Mouse (Mus musculus) bone marrow macrophage, adult 2 months (primary cell): ENCODE measurements around the gene Vsig8. TPM values are rescaled to one million over a fixed set of nuclear protein-coding genes. Genes with fewer than 3 reads are reported as not detected.

Experiments used
- H3K27ac ChIP-seq: 2 replicates; pipeline ENCODE4 v1.5.1; 2012; ENCODE audit warnings: low read depth, low read length; ENCODE audit not compliant: insufficient read depth
- H3K4me1 ChIP-seq: 2 replicates; pipeline ENCODE4 v1.6.1; 2012; ENCODE audit warnings: low read length; ENCODE audit not compliant: control insufficient read depth, insufficient read depth
- H3K4me3 ChIP-seq: 2 replicates; pipeline ENCODE4 v1.5.1; 2012; ENCODE audit warnings: mild to moderate bottlenecking, low read length, moderate library complexity; ENCODE audit not compliant: insufficient read depth
- CTCF ChIP-seq: IDR thresholded peaks from 2 replicates; pipeline ENCODE4 v1.5.1; 2012; ENCODE audit warnings: low read depth, mild to moderate bottlenecking, low read length, moderate library complexity
- POLR2A ChIP-seq: IDR thresholded peaks from 2 replicates; pipeline ENCODE4 v1.6.1; 2012; ENCODE audit warnings: mild to moderate bottlenecking, low read depth, low read length, borderline replicate concordance
- polyA plus RNA-seq: library from polyadenylated mRNA; stranded (reverse); fragments of >200 nt; gene quantifications from 2 replicates; pipeline ENCODE4 v1.2.4, GENCODE M21; 2012; ENCODE audit not compliant: missing spikeins, insufficient read depth, insufficient read length

The Vsig8 gene
- polyA plus RNA-seq, 1 experiment, result not detected

DNA sequence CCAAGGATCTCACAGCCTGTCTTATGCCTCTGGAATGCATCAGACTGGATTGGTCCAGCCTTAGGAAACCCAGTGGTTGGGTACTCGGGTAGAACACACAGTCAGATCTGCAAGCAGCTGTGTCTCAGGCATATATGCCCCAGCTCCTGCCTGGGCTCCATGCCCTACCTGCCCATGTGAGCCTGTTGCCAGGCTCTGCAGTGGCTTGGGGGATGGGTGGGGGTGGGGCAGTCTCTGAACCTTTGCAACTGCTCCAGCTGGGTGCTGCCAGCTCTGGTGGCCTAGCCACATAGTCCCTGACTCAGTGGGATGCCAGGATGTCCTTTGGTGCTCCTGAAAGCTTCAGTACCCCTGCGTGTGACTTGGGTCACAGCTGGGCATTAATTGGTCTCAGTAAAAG is 6.4 kb upstream of the Vsig8 start:
- Histone ChIP-seq H3K4me3 (peak overlapping the region; percentile 89), H3K4me1 (peaks cover 59% of the 10 kb centered on the region), H3K27ac (no peak overlapping the region)
- TF ChIP-seq CTCF (no peak), POLR2A (no peak)

DNA sequence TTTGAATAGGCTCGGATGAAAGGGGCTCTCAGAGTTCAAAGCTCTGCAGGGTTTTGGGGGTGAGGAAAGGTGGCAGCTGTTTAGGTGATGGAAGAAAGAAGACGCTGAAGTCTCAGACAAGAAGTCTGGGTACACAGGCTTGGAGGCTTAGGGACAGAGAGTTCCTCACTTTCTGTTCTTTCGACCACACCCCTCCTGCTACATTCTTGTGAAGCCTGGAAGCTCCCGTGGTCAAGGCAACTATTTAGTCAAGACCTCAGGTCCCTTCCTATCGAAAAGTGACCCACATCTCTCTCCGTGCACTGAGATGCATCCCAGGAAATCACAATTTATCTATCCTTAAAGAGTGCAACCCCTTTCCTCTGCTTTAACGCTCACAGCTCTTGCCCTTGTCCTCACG is 6.0 kb upstream of the Vsig8 start:
- Histone ChIP-seq H3K27ac (peak overlapping the region; percentile 44; the same call in 1 of the 2 replicates), H3K4me3 (peak overlapping the region; percentile 89)
- TF ChIP-seq CTCF (no peak), POLR2A (no peak)

DNA sequence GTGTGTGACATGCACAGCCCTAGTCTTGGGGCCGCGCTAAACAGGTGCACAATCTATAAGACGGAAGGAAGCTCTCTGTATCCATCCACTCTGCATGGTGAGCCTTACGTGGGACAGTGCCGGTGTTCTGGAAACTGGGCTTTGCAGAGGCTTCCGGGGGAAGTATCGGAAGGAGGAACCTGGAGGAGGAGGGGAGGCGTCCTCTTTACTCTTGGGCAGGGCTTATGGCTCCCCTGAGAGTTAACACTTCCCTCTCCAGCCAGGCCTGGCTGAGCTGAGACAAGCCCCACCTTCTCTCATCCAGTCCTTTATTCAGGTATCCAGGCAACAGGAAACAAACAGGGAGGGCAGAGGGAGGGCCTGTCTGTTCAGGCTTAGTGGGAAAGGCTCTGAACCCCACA is 5.2 kb upstream of the Vsig8 start:
- Histone ChIP-seq H3K4me3 (peak overlapping the region; percentile 89), H3K27ac (peak overlapping the region; percentile 44), H3K4me1 (peaks cover 65% of the 10 kb centered on the region)
- TF ChIP-seq CTCF (no peak), POLR2A (no peak)

More for the DNA sequence above, 6.0 kb upstream of the Vsig8 start:
- H3K4me1 ChIP-seq, result peaks cover 59% of the 10 kb centered on the region

DNA sequence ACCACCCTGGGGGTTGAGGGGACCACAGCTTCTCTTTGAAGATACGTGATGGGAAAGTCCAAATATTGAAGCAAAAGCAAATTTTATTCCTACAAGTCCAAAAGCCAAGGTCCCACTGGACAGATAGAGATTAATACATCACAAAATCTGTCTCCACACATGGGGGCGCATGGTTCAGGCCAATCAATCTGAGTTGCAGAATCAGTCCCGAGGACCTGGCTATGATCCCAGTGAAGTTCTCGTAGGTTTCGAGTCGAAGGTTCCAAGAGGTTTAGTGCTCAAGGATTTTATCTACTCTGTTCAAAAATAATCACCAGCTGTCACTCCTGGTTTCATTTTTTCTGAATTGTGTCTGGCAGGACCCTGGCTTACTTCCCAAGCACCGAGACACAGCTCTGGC is 4.7 kb upstream of the Vsig8 start:
- Histone ChIP-seq H3K4me1 (peaks cover 64% of the 10 kb centered on the region), H3K27ac (no peak overlapping the region), H3K4me3 (no peak overlapping the region)
- TF ChIP-seq POLR2A (no peak), CTCF (no peak)

DNA sequence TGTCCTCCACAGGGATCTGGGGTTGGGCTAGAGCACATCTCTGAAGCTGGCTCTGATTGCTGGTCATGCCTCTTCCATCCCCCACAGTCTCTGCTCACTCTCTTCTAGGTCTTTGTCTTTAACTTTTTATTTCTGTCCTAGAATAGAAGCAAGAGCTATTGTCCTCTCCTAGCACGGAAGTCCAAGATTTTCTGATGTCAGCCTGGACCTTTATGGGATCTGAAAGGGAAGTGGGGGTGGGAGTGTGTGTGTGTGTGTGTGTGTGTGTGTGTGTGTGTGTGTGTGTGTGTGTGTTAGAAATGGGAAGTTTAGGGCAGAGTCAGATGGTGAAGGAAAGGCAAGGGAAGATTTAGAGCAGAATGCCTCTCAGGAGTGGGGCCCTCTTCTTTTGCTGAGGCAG is 3.1 kb upstream of the Vsig8 start:
- TF ChIP-seq POLR2A (no peak), CTCF (no peak)
- Histone ChIP-seq H3K27ac (peak overlapping the region; percentile 61), H3K4me1 (peaks cover 52% of the 10 kb centered on the region), H3K4me3 (no peak overlapping the region)

DNA sequence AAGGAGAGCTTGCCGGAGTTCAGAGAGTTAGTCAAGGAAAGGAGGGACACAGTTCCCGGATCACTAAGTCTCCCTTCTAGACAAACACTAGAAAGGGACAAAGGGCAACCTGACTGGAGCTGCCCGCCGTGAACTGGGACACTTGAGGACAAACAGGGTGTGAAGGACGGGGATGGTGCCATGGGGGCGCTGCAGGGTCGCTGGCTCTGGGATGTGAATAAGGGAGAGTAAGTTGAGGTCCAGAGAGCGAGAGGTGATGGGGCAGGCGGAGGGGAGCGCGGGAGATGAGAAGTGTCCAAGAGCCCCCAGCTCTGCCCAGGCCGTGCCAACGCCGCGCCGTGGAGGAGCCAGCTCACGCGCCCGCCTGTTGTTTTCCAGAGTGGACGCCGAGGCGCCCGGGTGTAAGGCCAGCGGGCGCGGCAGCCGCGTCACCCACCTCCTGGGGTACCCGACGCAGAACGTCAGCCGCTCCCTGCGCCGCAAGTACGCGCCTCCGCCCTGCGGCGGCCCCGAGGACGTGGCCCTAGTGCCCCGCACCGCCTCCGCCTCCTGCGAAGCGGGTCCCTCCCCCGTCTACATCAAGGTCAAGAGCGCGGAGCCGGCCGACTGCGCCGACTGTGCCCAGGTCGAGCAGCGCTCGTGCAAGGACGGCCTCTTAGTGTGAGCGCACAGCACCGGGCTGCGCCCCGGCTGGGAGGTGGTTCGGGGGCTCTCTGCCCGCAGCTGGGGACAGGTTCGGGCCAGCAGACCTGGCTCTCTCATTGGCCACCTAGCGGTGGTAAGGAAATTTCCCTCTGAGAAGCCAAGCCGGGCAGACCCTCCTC is 7.1 kb downstream of the Vsig8 start:
- peaks cover 37% of the 10 kb centered on the region for H3K4me1 ChIP-seq
- no peak overlapping the region for H3K27ac ChIP-seq
- TF ChIP-seq CTCF, result peak; percentile 55
- no peak for TF ChIP-seq POLR2A
- H3K4me3 ChIP-seq, result peak overlapping the region; percentile 73

DNA sequence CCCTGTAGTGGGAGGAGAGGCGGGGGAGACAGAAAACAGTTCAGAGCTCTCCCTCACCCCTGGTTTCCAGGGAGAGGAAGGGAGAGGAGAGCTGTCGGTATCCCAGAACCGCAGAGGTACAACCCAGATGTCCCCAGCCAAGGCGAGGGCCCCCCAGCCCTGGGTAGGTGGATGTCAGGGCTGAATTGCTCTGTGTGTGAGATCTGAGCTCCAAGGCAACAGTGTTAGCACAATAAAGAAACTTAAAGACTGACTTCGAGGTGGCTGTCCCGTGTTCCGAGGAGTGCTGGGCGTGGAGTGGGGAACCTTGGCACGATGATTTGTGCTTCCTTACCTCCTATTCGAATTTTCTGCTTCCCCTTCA is 7.7 kb downstream of the Vsig8 start:
- H3K4me3 ChIP-seq, result peak overlapping the region; percentile 73
- H3K4me1 ChIP-seq, result peaks cover 38% of the 10 kb centered on the region
- H3K27ac ChIP-seq, result no peak overlapping the region
- TF ChIP-seq CTCF (no peak), POLR2A (no peak)

DNA sequence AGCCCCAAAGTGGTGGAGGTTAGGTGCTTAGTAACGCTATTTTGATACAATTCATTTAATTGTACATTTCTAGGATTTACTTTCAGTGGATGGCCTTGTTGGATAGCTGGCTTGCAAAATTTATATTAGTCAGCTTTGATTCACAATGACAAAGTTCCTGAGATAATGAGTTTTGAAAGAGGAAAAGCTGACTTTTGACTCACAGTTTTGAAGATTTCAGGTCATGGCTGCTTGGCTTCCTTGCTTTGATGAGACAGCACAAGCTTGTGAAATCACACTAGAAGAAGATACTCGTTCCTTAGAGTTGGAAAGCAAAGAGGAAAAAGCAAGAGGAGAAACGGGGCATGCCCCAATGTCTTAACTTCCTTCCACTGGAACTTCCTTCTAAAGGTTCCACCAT is 10.4 kb downstream of the Vsig8 start:
- Histone ChIP-seq H3K4me1 (peaks cover 38% of the 10 kb centered on the region), H3K27ac (peak overlapping the region; percentile 70), H3K4me3 (no peak overlapping the region)
- TF ChIP-seq POLR2A (no peak), CTCF (no peak)

DNA sequence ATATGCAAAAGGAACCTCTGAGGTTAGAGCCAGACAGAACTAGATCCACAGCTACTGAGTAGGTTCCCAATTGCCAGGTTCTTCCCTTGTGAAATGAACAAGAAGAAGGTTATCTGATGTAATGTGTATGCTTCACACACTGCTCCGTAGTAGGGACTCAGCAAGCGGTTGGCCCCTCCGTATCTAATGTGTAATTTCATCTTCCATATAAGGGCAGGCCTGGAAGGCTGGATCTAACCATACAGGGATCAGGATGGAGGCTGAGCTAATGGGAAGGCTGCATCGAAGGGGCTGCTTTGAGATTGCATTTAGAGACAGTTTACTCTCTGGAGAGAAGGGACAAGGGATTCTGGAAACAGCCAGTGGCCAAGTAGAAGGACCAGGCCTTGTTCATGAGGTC is 12.0 kb downstream of the Vsig8 start:
- peaks cover 35% of the 10 kb centered on the region for H3K4me1 ChIP-seq
- TF ChIP-seq POLR2A, result no peak
- no peak for TF ChIP-seq CTCF

DNA sequence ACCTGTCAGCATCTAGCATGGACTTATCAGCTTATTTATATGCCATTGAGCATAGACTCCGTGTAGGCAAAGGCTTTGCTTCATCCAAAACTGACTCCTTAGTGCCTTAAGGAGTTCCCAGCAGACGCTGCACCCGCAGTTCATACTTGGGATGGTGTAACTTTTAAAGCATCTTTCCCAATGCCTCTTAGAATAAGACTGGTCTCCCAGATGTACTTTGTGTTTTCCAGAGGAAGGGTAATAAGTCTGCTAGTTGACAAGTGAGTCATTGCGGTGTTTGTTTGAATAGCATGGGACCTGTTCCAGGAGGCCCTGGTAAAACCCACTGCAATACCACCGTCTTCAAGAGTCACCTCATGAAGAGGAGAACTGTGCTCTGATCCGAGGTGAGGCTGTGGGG is 24.4 kb downstream of the Vsig8 start:
- no peak overlapping the region for H3K4me3 ChIP-seq
- peaks cover 3% of the 10 kb centered on the region; the same call in 1 of the 2 replicates for H3K4me1 ChIP-seq
- no peak overlapping the region for H3K27ac ChIP-seq
- TF ChIP-seq POLR2A (no peak), CTCF (no peak)

More for the DNA sequence above, 12.0 kb downstream of the Vsig8 start:
- H3K27ac ChIP-seq, result no peak overlapping the region
- H3K4me3 ChIP-seq, result no peak overlapping the region
